Mouse (Mus musculus): Measurements from ENCODE around the gene Ndrg3.
"Not testable (repeated sequence)": the region's sequence is repeated elsewhere in the genome, so short reads cannot be mapped to it uniquely, and the experiment has no call there.

Ndrg3 gene

DNA sequence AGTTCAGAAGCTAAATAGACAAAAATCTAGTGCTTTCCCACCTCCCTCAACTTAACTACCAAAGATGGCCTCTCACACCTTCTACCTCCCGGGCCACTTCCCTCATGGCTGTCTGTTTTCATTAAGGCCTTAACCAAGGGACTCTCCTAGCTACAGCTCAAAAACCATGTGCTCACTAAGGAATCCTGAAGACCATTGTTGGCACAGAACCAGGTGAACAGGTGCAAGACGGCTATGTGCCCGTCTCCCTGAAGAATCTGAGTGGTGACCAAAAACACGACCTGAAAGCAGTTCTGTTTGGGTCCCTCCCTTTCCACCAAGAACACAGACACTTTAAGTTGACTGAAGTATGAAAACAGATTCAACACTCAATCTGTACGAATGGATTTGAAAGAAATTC lies 6.4 kb upstream of the Ndrg3 start:
- no peak for DNase-seq (ENCODE audit: low spot score in 2 of 2)

DNA sequence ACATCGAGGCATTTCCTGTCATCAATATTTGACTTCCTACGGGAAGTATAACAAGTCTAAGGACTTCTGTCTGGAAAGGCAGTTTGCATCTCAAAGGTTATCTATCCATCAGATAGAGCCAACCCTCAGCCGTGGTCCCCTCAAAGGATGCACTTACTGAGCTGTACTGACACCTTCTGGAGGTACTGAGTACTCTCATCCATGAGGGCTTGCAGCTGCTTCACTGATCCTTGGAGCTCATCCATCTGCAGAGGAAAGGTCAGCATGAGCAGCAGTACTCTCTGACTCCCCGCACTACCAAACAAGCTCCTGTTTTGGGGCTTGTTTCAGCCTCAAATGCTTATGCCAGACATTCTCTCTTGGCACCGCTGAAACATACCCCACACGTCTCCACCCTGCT lies 4.7 kb upstream of the Ndrg3 start:
- no peak for DNase-seq (ENCODE audit: low spot score in 2 of 2)

DNA sequence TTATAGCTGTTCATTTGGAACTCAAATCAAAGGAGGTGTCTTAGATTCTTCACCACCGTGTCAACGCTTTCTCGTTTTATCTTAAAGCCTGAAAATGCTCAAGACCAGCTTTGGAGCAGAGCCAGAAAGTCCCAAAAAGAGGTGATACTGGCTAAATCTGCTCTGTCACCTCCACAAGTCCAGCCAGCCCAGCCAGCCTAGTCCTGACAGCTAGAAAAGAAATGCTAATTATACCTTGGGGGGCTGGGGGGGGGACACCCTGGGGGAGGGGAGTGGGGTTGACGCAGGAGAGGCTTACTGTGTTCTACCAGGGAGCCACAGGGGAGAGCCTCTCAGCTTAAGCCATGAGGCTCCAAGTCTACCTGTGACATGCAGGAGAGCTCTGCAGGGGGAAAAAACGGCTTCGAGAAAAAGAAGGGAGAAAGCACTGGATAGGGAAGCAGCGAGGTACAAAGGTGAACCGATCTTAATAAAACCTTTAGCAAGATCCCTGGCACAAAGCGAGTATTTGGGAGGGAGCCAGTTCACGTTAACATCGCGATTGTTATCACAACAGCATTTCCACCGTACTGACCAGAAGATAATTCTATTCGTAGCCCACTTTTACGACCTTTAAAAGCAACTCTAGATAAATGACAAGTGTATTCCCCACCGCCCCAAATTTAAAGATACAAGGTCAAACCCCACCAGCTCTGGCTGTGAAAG lies 977 bp downstream of the Ndrg3 start:
- DNase-seq (ENCODE audit: low spot score in 2 of 2) = no peak

DNA sequence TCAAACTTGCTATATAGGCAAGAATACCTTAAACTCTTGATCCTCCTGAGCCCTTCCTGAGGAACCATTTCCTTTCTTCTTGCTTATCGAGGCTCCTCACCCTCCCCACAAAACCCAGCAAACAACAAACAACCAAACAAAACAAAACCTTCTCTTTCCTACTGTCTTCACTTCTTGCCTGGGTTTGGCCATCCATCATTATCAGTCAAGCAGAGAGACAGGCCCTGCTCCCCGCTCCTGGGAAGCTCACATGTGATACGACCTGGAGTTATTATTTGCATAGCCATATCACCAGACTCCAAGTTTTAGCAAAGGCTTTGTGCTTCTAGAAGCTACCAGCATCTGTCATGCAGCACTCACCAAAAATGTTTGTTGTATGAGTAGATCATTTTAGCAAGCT lies 4.5 kb downstream of the Ndrg3 start:
- DNase-seq (ENCODE audit: low spot score in 2 of 2) = no peak

GRCm38 (mm10) chr2:156982864-156983263 lies 9.0 kb downstream of the Ndrg3 start:
- DNase-seq (ENCODE audit: low spot score in 2 of 2) = no peak

GRCm38 (mm10) chr2:156981291-156981690 lies 10.6 kb downstream of the Ndrg3 start:
- no peak for DNase-seq (ENCODE audit: low spot score in 2 of 2)

GRCm38 (mm10) chr2:156980059-156980458 lies 11.8 kb downstream of the Ndrg3 start:
- DNase-seq (ENCODE audit: low spot score in 2 of 2) = no peak

GRCm38 (mm10) chr2:156976711-156977110 lies 15.1 kb downstream of the Ndrg3 start:
- no peak for DNase-seq (ENCODE audit: low spot score in 2 of 2)

- no peak for DNase-seq (ENCODE audit: low spot score in 2 of 2)
Measured at GRCm38 (mm10) chr2:156974967-156975366, 16.9 kb downstream of the Ndrg3 start.

DNA sequence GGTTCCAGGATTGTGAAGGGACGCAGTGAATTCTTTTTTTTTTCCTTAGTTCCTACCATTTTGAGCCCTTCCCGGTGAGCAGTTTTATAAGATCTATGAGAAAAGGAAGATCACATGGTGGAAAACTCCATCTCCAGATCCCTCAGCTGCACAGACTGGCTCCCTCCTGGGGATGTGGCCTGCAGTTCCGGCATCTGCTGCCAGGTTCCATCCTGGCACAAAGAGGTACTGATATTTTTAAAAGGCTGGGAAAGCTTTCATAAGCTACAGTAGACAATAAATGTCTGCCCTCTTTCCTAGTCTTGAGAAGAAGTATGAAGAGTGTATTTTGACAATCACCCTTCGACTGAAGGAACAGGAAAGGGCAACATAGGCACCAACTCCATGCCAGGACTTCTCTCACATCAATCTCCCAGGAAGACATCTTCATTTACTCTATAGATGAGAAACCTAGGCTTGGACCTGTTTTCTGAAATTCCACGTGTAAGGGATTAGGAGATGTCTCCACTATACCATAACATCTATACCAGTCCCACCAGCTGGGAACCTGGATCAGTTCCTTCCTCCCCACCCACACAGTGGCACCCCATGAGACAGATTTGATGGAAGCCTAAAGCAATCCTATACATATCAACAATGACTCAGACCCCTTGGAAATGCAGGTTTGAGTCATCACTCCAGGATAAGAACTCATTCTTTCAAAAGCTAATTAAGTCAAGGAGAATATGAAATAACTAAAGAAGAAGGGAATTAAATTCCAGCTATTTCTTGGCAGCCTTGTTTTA lies 18.3 kb downstream of the Ndrg3 start:
- DNase-seq (ENCODE audit: low spot score in 2 of 2) = no peak

DNA sequence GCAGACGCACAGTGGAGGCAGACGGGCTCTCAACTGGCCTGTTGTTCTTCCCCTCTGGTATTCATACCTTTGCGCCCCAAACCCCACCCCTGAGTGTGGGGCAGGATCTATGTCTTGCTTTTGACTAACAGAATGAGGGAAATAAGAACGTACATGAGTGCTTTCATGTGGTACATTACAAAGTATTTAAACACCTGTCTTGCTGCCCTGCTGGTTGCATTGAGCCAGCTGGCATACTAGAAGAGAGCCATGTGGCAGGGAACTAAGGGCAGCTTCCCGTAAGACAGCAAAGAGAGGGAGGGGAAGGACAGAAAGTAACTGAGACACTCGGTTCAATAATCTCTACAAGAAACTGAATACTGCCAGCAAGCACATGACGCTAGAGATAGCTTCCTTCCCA lies 21.6 kb downstream of the Ndrg3 start:
- DNase-seq (ENCODE audit: low spot score in 2 of 2) = no peak

DNA sequence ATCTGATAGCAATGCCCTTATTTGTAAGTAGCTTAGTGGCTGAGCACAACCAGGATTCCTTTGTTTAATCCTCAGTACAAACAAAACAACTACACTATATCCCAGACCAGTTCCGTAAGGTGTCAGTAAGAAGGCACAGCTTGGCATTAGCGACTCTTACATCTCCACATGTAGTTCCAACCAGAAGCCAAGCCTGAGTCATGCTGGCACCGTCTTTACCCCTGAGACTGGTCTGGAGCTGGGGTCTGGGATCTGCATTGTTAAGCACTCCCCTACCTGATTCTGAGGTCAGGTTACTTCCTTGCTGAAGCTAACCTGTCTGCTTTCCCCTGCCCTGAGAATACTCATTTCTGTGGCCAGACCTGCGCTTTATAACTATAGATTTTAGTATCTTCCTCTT lies 23.4 kb downstream of the Ndrg3 start:
- DNase-seq (ENCODE audit: low spot score in 2 of 2) = no peak

- no peak for DNase-seq (ENCODE audit: low spot score in 2 of 2)
Measured at GRCm38 (mm10) chr2:156967388-156967787, 24.5 kb downstream of the Ndrg3 start.

GRCm38 (mm10) chr2:156963891-156964290 lies 28.0 kb downstream of the Ndrg3 start:
- DNase-seq (ENCODE audit: low spot score in 2 of 2) = no peak

- DNase-seq (ENCODE audit: low spot score in 2 of 2) = no peak
Measured at GRCm38 (mm10) chr2:156958496-156959252, 33.2 kb downstream of the Ndrg3 start.

DNA sequence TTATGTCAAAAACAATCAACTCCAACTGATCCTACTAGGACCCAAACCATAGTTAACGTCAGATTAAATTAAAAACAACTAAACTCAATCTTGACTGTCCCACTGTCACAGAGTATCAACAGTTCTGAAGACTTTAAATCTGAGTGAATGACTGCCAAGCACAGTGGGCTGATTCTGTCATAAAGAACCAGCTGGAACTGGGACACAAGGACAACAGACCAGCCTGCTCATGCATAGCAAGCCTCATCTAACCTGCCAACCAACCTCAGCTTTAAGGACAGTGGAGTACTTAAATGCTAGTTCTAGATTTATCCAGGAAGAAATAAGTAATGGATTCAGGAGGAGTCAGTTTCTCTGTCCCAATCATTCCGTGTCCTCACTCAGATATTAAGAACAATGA lies 34.8 kb downstream of the Ndrg3 start:
- DNase-seq (ENCODE audit: low spot score in 2 of 2) = no peak

DNA sequence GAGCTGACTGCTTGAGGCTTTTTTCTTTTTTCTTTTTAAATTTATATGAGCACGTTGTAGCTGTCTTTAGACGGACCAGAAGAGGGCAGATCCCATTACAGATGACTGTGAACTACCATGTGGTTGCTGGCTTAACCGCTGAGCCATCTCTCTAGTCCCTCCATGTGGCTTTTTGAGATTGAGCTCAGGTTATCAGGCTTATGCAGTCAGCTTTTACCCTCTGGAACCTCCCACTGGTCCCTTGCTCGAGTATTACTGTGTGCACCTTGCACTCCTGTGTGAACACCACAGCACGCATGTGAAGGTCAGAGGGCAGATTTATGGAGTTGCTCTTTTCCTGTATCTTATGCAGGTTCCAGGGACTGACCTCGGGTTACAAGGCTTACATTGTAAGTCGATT lies 35.5 kb downstream of the Ndrg3 start:
- DNase-seq (ENCODE audit: low spot score in 2 of 2) = no peak

DNA sequence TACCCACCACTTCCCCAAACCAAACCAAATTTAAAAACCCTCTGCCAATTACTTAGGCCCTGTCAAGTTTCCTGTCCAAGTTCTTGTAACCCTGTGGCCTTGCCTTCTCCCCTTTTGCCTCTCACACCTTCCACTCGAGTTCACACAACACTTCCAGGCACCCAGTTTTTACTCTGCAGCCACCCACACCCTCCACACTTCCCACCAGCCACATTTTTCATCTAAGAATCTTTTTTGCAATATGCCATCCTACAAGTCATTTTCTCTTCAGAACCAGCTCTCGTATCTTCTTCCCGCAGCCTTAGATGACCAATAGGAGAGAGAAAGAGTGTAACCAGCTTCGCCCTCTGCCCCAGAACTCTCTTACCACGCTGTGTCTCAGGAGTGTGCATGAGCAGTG lies 37.4 kb downstream of the Ndrg3 start:
- DNase-seq (ENCODE audit: low spot score in 2 of 2) = no peak

DNA sequence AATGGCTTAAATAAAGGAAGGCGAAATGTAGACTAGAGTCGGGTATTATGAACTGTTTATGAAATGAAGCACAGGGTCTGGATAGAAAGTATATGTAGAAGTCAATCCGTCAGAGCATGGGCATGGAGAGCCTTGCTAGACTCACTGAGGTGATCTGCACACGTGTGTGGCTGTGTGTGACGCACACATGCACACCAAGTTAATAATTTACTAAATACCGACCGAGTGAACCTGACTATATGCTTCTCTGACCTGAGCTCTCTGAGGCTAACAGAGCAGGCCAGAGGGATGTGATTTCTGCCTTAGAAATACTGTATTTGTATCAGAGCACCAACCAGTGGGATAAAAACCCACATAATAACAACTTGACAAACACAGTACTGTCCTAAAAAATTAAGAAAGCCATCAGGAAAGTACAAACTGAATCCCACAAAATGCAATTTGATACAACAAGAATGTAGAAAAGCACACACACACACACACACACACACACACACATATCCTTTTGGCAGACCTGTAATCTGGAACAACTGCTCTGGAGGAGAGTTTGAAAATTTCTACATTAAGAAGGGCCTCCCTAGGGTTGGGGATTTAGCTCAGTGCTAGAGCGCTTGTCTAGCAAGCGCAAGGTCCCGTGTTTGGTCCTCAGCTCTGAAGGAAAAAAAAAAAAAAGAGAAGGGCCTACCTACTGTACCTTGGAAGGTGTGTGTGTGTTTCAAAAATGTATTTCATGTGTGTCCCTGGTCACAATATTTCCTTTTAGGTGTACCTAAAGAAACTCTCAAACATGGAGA lies 40.4 kb downstream of the Ndrg3 start:
- DNase-seq (ENCODE audit: low spot score in 2 of 2) = no peak

DNA sequence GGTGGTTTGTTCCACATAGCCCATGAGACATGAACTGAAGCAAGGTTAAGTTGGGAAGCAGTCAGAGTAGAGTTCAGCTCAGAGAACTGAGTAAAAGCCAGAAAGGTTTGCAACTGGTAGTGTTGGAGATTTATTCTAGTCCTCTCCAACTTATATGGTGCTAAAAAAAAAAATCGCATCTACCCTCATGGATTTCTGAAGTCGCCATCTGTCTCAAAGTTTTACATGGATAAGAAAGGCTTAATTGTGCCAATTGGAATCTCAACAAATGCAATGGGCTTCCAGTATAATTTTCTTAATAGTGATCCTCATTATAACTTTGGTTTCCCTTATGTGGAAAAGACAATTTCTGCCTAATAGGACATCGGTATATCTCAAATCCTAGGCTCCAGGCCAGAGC lies 41.0 kb downstream of the Ndrg3 start:
- DNase-seq (ENCODE audit: low spot score in 2 of 2) = no peak

DNA sequence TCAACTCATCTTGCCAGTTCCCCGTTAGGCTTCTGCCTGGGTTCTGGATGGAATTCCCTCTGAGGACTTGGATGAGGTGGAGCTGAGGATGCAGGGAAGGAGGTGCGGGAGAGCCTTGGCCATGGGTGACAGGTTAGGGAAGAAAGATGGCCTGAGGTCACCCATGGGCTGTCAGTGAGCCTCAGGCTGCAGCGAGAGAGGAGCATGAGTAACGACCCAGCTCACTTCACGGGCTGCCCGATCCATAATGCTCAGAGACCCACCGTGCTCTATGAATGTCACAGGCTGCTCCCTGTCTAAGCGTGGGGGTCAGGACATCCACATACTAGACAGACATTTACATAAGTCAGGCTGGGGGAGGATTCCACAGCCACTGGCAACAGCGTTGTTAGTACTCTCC lies 50.3 kb downstream of the Ndrg3 start:
- DNase-seq (ENCODE audit: low spot score in 2 of 2) = not testable (repeated sequence)

DNA sequence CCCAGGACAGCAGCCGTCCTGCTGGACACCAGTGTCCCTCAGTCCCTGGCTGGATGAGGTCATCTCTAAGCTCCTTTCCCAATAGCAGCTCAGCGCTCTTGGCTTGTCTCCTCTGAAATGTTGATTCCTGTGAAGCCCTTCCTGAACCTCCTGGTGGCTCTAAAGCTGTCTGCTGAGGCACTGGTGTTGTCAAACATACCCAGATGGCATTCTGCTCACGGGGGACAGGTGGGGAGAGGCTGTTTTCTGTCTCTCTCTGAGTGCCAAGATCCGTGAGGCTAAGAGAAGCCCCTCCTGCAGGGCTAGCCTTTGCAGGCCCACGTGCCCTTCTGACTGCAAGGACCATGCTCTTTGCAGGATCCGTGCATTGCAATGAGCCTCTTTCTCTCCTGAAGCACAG lies 51.9 kb downstream of the Ndrg3 start:
- DNase-seq (ENCODE audit: low spot score in 2 of 2) = not testable (repeated sequence)

All from urinary bladder, adult 18-20 months (tissue).